Mouse (Mus musculus): ENCODE results near the gene BC067074.
A peak's percentile ranks its signal among the peaks of the same experiment; 100 is the strongest.

BC067074 gene

DNA sequence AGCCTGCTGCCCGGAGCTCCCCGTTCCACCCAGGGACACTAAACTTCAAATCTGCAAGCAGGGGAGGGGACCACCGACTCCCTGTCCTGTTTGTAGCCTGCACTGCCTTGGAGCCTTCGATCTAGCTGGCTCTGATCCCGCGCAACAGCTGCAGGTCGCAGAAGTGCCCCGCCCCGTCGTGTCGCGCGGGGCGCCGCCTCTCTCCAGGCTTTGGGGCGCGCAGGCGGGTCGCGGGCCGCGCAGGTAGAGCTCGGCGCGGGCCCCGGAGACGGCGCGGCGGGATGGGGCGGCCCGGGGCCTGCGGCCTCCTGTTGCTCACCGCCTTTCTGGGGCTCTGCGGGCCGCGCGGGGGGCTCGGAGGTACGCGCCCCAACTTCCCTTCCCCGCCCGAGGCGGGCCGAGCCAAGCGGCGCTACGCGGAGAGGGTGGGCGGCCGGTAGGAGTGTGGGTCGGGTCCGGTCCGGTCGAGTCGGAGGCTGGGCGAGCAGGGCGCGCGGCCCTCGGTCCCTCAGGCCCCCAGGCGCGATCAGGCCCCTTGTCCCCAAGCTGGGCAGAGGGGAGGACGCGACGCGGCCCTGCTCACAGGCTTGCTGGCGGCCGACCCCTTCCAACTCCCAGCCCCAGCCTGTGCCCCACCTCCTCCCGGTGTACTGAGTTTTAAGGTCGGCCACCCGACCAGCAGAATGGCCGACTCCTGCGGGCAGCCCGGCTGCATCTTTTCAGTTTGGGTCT is at the start of gene BC067074:
TSS of gene BC067074 (plus strand) at position 185 of the 732 bp plus-strand sequence.
- peak; percentile 44 for DNase-seq

DNA sequence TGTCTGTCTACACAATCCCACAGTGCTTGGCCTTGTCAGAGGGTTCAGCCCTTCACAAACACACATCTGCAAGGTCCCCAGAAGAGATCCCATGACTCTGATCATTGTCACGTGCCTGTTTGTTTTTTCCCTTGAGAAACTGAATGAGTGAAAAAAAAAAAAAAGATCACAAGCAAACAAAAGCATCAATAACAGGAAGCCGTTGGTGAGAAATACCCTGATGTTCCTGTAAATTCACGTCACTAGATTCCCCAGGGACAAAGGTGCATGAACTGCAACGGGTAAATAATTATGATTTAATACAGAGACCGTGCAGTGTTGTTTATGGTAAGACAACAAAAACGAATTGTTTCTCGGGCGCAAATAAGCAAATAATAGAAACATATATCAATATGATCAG is 47.9 kb upstream of the BC067074 start:
- peak; percentile 10 for DNase-seq

DNA sequence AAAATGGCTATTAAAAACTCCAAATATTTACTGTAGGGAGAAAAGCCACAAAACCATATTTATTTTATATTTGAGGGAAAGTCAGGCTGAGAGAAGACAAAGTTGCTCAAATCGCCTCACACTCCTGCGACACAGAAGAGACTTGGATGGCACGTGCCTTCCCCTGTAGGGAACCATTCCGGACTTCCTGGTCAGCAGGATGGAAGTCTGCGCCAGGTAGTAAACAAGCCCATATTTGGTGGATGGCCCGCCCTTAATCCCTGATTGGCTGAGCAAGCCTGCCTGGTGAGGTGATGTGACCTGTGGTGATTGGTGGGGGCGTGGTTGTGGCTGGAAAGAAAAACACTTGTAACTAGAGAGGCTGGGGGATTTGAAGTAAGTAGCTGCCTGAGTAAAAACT is 40.4 kb upstream of the BC067074 start:
- peak; percentile 23 for DNase-seq

DNA sequence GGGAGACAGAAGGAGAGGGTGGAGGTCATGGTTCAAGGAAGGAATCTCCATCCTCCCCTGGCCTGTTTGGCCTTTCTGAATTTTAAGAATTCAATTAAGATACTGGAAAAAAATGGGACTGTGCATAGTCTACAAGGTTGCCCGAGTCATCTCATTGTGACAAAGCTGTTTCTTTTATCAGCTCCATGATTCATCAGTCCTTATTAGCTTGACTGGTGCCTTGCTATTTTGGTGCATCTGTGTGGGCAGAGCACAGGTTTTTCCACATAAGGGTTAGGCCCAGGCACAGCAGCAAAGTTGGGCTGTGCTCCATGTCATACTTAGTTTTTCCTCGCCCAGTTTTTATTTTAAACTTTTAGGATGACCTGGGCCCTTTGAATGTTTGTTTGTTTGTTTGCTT is 36.2 kb upstream of the BC067074 start:
- DNase-seq: no peak

DNA sequence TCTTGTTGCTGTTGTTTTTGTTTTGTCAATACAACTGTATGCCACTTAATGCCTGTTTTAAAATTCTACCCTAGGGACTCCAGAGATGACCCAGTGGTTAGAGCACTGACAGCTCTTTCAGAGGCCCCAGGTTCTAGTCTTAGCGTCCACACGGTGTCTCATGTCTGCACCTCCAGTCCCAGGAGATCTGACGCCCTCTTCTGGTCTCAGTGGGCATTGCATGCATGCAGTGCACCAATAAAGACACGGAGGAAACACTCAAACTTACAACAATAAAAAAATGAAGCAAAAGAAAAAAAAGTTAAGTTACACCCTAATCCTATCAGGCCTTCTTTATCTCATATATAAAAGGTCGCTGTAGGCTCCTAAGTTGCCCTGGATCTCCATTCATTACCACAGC is 35.8 kb upstream of the BC067074 start:
- no peak for DNase-seq

DNA sequence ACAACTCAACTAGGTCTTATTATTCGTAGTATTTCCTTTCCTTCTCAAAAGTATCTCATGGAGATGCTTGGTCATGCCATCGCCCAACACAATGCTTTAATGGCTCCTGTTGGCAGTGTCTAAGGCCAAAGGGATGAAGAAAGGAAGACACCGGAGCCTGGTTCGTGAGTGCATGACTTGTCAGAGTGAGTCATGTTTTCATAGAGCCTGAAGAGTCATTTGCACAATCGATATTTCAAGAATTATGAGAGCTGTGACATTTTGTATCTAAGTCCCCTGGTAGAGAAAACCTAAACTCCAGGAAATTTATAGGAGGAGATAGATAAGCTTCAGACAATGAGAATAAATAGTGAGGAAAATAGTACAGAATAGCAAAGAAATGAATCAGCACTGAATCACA is 33.7 kb upstream of the BC067074 start:
- no peak for DNase-seq

DNA sequence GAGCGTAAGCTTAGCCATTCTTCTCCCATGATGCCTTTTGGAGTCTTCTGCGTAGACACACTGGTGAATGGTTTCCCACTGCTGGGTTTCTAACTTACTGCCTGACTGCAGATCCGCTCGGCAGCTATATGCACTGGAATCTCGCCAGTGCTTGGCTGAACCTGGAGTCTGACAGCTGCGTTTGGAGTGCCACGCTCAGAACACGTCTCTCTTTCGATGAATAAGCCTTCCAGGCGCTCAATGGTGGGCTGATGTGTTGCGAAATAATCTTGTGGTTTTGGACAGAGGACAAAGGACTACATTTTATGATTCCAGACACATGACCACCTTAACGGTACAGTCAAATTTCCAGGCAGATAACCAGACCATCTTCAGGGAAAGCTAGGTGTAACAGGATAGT is 30.1 kb upstream of the BC067074 start:
- DNase-seq: no peak

DNA sequence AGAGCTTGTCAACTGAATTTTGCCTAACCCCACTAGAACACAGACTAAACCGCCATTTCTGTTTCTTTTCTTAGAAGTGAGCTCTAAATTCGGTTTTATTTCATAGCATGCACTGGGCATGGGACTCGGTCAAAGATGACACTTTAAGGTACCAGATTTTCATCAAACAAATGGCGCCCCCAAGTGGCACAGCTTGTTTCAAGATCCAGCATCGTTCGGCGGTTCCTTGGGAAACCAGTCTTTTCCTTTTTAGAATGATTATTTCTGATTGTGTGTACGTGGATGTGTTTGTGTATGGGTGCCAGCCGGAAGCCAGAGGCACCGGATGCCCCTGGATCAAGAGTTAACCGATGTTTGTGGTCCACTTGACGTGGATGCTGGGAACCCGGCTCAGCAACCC is 27.7 kb upstream of the BC067074 start:
- peak; percentile 72 for DNase-seq

DNA sequence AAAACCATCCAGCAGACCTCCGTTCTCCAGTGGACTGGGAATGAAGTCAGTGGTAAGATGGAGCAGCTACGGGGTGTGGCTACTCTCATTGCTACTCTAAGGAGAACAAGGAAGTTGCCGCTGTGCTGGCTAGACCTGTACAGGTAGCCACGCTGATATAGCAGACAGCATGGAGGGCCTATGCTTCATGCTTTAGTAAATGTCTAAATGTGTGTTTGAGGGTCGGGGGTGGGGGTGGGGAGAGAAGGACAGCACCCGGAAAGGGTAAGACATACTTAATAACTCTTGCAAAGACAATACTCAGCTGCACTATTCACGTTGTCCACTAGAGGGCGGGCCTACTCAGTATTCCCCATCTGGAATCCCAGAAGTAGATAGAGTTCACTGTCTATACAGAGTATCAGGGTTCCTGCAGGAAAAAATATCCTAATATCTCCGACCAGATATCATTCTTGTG is 26.4 kb upstream of the BC067074 start:
- DNase-seq: peak; percentile 87

DNA sequence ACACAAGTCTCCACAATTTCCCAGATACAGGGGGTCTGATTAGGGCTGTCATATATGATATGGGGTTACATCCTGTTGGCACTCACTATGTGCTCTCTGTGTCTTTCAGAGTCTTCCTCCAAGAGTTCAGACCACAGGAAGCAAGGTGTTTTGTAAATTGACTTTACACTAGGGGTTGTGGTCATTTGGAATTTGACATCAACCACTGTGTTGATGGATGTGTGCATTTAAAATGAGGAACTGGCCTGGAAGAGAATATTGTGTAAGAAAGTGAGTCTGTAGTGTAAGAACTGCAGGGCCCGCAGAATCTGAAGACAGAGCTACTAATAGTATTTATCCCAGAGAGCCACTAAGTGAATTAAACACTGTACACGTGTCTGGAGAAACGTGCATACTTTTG is 25.8 kb upstream of the BC067074 start:
- DNase-seq: no peak

DNA sequence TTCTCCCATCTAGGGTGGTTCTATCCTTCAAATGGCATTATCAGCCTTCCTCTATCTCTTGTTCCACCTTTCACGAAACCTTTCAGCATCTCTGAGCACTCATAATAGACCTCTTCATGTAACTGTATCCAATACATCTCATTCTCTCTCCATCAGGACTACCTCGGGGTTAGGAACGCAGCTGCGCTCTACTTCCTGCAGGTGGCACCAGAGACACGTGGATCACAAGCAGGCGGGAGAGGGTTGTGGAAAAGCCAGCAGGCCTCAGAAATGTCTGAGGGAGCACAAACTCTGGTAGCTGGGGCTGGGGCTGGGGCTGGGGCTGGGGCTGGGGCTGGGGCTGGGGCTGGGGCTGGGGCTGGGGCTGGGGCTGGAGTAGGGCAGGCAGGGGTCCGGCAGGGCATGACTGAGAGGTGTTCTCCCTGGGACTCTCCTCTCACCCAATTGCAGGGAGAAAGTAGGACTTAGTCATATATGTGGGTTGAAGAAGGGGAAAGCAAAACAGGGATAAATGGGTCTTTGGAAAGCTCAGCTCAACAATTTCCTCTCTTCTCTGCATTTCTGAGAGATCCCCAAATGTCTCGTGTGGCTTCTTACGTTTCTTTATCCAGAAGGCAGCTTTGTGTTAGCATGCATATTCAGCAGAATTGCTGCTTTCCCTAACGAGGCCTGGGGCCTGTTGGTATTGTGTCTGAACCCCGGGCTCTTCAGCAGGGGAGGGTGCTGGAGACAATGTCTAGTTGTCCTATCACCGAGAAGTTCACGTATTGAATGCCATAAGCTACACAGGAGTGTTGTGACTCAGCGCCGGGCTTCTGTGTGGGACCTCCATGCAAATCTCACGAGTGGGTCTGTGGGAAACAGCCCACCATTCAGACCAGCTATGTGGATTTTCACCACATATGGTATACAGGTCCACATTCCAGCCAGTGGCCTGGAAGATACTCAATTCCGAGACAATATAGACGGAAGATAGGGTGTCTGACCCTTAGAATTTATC is 22.9 kb upstream of the BC067074 start:
- DNase-seq: peak; percentile 88

DNA sequence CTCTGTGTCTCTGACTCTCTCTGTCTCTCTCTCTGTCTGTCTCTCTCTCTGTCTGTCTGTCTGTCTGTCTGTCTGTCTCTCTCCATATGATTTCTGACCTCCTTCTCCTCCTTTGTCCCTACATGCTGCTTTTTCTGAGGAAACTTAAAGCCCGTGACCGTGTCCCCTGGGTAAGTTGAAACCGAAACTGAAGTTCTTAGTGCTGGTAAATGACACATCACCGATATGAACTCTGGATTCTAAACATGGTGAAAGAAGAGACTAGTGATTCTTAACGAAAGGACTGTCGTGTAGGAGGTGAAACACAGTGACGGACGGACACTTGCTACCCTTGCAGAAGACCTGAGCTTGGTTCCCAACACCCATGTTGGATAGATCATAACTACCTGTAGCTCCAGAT is 21.8 kb upstream of the BC067074 start:
- no peak for DNase-seq

DNA sequence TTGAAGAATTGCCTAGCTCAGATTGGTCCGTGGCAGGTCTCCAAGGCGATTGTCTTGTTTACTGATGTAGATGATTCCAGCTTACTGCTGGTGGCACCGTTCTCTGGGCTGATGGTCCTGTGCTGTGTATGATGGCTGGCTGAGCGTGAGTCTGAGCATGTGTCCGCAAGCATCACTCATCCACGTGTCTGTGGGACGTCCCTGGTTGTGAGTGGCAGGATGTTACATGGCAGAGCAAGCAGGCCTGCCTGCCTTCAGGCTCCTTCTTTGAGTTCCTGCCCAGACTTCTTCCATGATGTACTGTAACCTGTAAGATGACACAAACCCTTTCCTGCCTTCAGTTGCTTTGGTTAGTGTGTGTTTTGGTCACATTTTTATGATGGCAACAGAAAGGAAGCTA is 5.8 kb upstream of the BC067074 start:
- no peak for DNase-seq

DNA sequence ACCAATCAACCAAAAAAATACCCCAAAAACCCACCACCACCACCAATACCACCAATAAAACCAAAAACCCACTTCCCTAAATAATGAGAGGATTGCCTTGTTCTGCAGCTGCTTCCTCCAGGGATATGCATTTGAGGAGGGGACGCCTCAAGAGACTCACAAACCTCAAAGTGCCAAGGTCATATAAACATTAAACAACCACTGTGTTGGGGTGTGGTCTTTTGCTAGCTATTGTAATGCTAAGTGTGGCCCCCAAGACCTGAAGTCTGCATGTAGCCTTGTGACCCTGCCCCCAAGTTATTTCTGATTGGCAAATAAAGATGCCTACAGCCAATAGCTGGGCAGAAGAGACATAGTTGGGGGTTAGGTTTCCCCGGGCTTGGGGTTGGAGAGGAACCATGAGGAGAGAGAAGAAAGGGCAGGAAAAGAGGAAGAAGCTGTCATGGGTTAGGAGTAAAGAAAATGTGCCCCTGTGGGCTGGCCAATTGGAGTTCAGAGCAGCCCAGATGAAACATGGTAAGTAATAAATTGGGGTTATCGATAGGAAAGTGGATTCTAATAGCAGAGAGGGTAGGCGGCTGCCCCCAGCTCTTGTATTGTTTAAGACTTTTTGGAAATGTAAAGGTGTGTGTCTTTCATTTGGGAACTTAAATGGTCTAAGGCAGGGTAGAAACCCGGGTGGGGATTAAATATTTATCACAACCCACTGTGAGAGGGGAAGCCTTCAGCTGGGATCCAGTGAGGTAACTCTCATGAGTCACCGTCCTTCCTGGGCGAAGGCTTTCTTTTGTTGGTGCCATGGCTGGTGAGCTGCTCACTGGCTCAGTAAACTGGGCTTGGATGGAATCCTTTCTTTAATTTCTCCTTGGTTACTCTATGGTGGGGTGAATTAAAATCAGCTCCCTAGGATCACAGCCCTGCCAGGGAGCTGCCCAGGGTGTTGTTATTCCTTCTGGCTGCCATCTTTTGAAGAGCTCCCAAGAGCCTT is 4.5 kb upstream of the BC067074 start:
- DNase-seq: no peak

DNA sequence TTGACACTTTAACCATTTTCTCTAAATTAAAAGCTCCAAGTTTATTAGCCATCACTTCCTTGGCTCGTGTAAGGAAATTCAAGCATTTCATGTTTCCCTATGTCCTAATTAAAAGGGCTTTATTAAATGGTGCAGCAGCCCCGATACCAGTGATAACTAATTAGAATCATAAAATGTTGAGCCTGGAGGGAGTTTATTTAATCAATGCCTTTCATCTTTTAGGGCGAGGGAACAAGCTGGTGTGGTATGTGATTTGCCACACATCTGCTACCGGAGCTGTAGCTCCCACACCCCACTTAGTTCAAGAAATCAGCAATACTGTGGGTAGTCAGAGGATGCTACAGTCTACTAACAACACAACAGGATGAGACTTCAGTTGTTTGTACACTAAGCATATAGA is 3.2 kb upstream of the BC067074 start:
- DNase-seq: no peak

DNA sequence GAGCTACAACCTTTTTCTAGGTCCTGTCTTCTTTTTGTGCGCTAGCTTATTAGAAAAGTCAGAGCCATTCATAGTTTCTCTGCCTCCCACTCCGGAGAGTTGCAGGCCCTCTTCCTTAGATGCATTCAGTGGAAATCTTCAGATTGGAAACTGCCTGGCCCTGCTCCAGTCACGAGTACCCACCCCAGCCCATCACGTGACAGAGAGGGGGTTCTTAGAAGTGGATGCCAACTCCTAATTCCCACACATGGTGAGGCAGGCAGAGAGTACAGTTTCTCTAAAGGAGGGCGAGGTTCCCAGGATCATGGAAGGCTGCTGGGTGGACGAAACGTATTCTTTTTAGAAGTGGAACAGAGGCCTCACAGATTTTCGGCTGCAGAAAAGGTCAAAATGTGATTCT is 958 bp upstream of the BC067074 start:
- no peak for DNase-seq

DNA sequence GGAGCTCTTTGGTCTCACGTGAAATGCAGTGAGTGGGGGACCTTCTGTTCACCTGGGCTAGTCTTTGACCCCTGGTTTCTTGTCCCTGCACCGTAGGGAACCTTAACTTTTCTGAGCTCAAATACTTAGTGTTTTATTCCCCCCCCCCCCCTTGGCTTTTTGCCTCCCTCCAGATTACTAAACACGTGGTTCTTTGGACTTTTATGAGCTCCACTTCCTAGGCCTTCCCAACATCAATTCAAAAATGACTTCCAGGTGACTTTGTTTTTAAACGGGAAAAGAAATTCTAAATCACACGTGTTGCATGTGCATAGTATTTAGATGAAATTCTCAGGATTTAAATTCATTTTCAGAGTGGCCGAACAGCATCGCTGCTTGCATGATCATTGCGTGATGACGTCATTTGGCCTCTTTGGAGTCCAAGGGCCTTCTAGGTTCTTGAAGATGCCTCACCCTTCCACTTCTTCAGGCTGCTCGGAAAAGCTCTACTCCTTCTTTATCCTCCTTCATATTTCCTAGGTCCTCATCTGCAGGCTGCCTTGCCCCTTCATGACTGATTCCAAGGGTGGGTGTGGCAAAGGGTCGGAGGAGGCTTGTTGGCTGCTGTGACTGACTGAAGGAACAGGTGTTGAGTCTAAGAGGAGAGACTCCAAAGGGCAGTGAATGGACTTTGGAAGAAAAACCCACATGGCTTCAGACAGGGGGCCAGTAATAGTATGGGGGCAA is 911 bp downstream of the BC067074 start:
- DNase-seq: no peak

DNA sequence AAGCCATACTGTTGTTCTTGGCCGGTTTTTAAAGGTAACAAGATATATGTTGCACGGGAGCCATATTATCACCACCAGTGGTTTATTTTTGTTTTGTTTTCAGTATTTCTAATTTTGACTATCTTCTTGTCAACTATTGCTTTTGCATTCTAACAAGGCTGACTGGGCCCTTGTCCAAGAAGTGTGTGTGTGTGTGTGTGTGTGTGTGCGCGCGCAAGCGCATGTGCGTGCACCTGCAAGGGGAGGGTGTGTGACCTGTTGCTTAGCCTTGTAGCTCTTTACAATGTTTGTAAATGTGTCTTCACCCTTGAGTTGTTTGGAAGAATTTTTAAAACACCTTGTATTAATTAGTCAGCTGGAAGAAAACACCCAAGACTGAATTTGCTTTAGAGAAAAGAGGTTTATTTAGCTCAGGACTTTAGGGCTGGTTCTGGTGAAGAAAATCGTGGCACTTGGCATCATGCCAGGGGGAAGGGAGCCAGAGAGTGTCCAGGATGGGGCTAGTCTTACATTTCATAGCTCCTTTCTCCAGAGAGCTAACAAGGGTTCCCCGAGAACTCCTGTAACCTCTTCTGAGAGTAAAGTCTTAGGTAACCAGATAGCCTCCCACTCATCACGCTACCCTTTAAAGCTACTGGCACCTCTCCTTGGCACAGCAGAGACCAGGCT is 3.0 kb downstream of the BC067074 start:
- peak; percentile 23 for DNase-seq

DNA sequence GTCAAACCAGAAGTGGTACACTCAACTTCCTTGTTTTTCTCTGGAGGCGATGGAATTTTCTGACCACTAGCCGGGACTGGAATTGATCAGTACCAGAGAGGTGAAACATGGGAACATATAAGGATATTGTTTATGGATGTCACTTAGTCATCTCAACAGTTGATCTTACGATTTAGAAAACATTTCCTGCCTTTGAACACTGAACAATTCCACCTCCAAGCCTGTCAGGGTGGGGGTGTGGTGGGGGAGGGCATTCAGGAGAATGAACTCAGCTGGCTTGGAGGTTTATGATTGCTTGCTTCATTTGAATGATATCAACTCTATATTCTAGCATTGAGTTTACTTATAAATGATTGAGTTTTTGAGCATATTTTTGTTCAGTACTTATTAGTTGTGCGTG is 13.6 kb downstream of the BC067074 start:
- peak; percentile 57 for DNase-seq

DNA sequence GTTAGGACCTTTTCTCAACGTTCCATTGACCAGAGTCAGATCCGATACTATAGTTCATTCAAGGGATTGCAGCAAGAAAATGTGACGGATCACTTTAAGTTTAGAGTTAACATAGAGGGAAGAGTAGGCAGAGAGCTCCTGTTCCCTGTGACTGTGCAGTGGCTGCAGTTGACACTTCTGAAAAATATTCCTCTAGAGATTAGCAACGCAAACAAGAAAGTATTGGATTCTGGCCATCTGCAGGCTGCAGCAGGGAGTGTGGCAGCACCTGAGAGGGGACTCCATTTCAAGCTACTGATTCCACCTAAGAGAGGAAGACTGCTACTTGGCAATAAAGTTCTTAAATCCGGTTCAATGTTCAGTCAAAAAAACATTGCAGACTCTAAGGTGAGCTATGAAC is 26.6 kb downstream of the BC067074 start:
- no peak for DNase-seq

DNA sequence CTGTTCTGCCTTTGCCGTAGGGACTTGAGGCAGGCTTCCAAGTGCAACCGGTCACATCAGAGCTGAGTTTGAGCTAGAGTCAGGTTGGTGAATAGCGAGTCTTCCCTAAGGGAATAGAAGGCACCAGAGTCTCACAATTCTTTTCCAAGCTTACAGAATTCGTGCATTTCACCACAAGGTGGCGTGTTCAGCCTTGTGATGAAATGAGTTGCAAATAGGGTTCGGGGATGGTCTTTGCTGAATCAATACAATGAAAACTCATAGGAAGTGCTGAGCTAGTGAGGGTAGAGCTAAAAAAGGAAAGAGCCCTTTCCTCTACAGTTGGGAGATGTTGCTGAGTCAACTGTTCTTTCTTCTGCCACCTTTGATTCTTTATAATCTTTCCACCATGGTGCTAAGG is 29.0 kb downstream of the BC067074 start:
- DNase-seq: peak; percentile 44

All from lung, postnatal 10 days (tissue).